Mouse (Mus musculus) MEL (cell line): ENCODE measurements around the gene Ildr1.

Experiments used
- CTCF ChIP-seq, 3 experiments: IDR thresholded peaks in 2 of 3; conservative IDR thresholded peaks in 1 of 3; 2 replicates each; pipeline ENCODE4 v1.5.1; 2011 to 2012; ENCODE audit warnings: low read length in 3 of 3, low read depth in 2 of 3, mild to moderate bottlenecking in 2 of 3, improper control_type of control experiment in 1 of 3, inconsistent platforms in 1 of 3, mixed read lengths in 1 of 3, moderate library complexity in 1 of 3; ENCODE audit not compliant: control insufficient read depth in 1 of 3, insufficient read depth in 1 of 3, poor library complexity in 1 of 3, severe bottlenecking in 1 of 3
- EP300 ChIP-seq, 2 experiments: IDR thresholded peaks; 2 replicates each; pipeline ENCODE4 v1.6.1; 2011; ENCODE audit warnings: improper control_type of control experiment in 2 of 2, low read length in 2 of 2, low read depth in 1 of 2, mild to moderate bottlenecking in 1 of 2
- GABPA ChIP-seq: IDR thresholded peaks from 2 replicates; pipeline ENCODE4 v1.6.1; 2012; ENCODE audit warnings: low read depth, mild to moderate bottlenecking, inconsistent platforms, low read length, improper control_type of control experiment, moderate library complexity
- JUND ChIP-seq: IDR thresholded peaks from 2 replicates; pipeline ENCODE4 v1.6.1; 2011; ENCODE audit warnings: low read depth, mild to moderate bottlenecking, improper control_type of control experiment, low read length
- POLR2A ChIP-seq, 2 experiments: IDR thresholded peaks; 2 replicates each; pipeline ENCODE4 v1.6.1; 2011 to 2012; ENCODE audit warnings: low read length in 2 of 2, mild to moderate bottlenecking in 2 of 2, control low read depth in 1 of 2, improper control_type of control experiment in 1 of 2, low read depth in 1 of 2, moderate library complexity in 1 of 2; ENCODE audit not compliant: control insufficient read depth in 1 of 2, insufficient read depth in 1 of 2, poor library complexity in 1 of 2
- POLR2AphosphoS2 ChIP-seq: IDR thresholded peaks from 2 replicates; pipeline ENCODE4 v1.6.1; 2011; ENCODE audit warnings: low read length, improper control_type of control experiment
- ZC3H11A ChIP-seq: IDR thresholded peaks from 2 replicates; pipeline ENCODE4 v1.6.1; 2012; ENCODE audit warnings: low read depth, mild to moderate bottlenecking, inconsistent platforms, low read length, improper control_type of control experiment

DNA sequence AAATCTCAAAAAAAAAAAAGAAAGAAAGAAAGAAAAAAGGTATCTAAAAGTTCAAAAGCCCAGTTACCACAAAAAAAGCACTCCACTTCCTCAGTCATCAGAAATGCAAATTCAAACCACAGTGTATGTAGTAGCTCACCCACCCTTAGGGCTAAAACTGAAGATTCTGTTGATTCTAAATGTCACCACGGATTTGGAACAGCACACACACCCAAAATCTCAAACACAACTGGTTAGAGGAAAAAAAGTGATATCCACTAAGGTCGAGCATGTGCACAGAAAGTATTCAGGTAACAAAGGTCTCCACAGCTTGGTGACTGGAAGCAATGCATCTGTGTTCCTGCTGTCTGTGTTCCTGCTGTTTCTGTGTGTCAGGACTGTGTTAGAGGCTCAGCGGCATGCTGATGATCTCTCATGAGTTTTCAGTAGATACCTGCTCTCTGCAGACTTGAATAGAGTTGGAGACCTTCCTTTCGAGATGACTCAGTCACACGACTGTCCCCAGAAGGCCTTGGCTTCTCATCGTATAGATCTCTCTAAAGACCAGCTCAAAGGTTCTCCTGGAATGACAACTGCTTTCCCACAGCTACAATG, 9.4 kb upstream of the Ildr1 start:
- TF ChIP-seq CTCF (IDR thresholded peaks at IDR 0.05 in 2 of 3, conservative IDR thresholded peaks at IDR 0.05 in 1 of 3; ENCODE audit: control insufficient read depth in 1 of 3, insufficient read depth in 1 of 3, low read depth in 2 of 3, low read length in 3 of 3, poor library complexity in 1 of 3, severe bottlenecking in 1 of 3) (no peak), JUND (no peak), POLR2AphosphoS2 (no peak), POLR2A (IDR thresholded peaks at IDR 0.05; ENCODE audit: control insufficient read depth in 1 of 2, insufficient read depth in 1 of 2, low read depth in 1 of 2, low read length in 2 of 2, poor library complexity in 1 of 2) (no peak), EP300 (IDR thresholded peaks at IDR 0.05; ENCODE audit: low read depth in 1 of 2, low read length in 2 of 2) (no peak), GABPA (no peak), ZC3H11A (no peak)
